Mouse (Mus musculus) heart, embryonic 14.5 days (tissue): ENCODE results near the gene Kctd18. TPM values are rescaled to one million over a fixed set of nuclear protein-coding genes. Genes with fewer than 3 reads are reported as not detected.

Source experiments
- polyA plus RNA-seq: library from polyadenylated mRNA; unstranded; fragments of >200 nt; fragmentation: Nextera tagmentation; extraction: Ambion mirVana; gene quantifications from 2 replicates; pipeline ENCODE4 v1.2.1, GENCODE M21; 2014

Kctd18 gene
- polyA plus RNA-seq, 1 experiment from 2014 or later: 11.3 TPM

Other genes starting within 250 kb of the Kctd18 start
- 61.6 and 70.0 TPM in 2 replicates for gene Spats2l, start 244.8 kb downstream of the Kctd18 start, polyA plus RNA-seq
- 18.1 and 18.8 TPM in 2 replicates for gene Sgo2a, start 23.0 kb downstream of the Kctd18 start, polyA plus RNA-seq
- gene Aox1, start 11.0 kb upstream of the Kctd18 start, polyA plus RNA-seq: 0.89 and 0.98 TPM in 2 replicates
- gene Aox3, start 94.2 kb upstream of the Kctd18 start, polyA plus RNA-seq: 0.05 TPM in 1 of 2 replicates, not detected in the other
- 0.24 and 0.49 TPM in 2 replicates for gene Aox4, start 191.4 kb upstream of the Kctd18 start, polyA plus RNA-seq